Mouse (Mus musculus) embryonic facial prominence, embryonic 11.5 days (tissue): ENCODE measurements around the gene Nfib. TPM values are rescaled to one million over a fixed set of nuclear protein-coding genes. Genes with fewer than 3 reads are reported as not detected.

Source experiments
- ATAC-seq: fragments of 200-750 bp; cut with Nextera tagmentation; replicated peaks from 2 replicates; pipeline ENCODE4 v1.8.0; 2017; ENCODE audit warnings: low read depth; ENCODE audit not compliant: insufficient number of reproducible peaks, low FRiP score, low TSS enrichment
- DNase-seq: peaks from one replicate; pipeline ENCODE4 v3.0.0-alpha.2; 2015; ENCODE audit warnings: low spot score
- H3K27ac ChIP-seq: fragments of 300-500 bp; sonication (generic); replicated peaks from 2 replicates; pipeline ENCODE4 v1.5.1; 2014; ENCODE audit warnings: mild to moderate bottlenecking, low read depth, low read length, control low read depth
- H3K27me3 ChIP-seq: fragments of 300-500 bp; sonication (generic); 2 replicates; pipeline ENCODE4 v1.6.1; 2014; ENCODE audit warnings: mild to moderate bottlenecking, low read length, moderate library complexity, mixed read lengths; ENCODE audit not compliant: control insufficient read depth, insufficient read depth
- H3K36me3 ChIP-seq: fragments of 300-500 bp; sonication (generic); replicated peaks from 2 replicates; pipeline ENCODE4 v1.6.1; 2014; ENCODE audit warnings: low read depth, mild to moderate bottlenecking, low read length, moderate library complexity, mixed read lengths; ENCODE audit not compliant: control insufficient read depth, insufficient read depth
- H3K4me1 ChIP-seq: fragments of 300-500 bp; sonication (generic); 2 replicates; pipeline ENCODE4 v1.6.1; 2014; ENCODE audit warnings: low read length, mixed read lengths; ENCODE audit not compliant: control insufficient read depth, insufficient read depth
- H3K4me2 ChIP-seq: fragments of 300-500 bp; sonication (generic); 2 replicates; pipeline ENCODE4 v1.6.1; 2014; ENCODE audit warnings: low read depth, mild to moderate bottlenecking, control low read depth, low read length, moderate library complexity
- H3K4me3 ChIP-seq: fragments of 300-500 bp; sonication (generic); 2 replicates; pipeline ENCODE4 v1.5.1; 2014; ENCODE audit warnings: low read depth, low read length, control low read depth
- H3K9ac ChIP-seq: fragments of 300-500 bp; sonication (generic); replicated peaks from 2 replicates; pipeline ENCODE4 v1.6.1; 2014; ENCODE audit warnings: mild to moderate bottlenecking, control low read depth, low read length
- H3K9me3 ChIP-seq: fragments of 300-500 bp; sonication (generic); replicated peaks from 2 replicates; pipeline ENCODE4 v1.6.1; 2016; ENCODE audit warnings: mild to moderate bottlenecking, low read length, inconsistent platforms, mixed read lengths; ENCODE audit not compliant: control insufficient read depth
- WGBS: fragments of 180-500 bp; shearing (Covaris S2); extraction: QIAGEN DNeasy Blood & Tissue Kit; methylation state at CpG from one replicate; pipeline ENCODE4 v1.1.7; 2014; 5-methylcytosine and 5-hydroxymethylcytosine counted together
- polyA plus RNA-seq: library from polyadenylated mRNA; unstranded; fragments of >200 nt; fragmentation: Nextera tagmentation; extraction: Ambion mirVana; gene quantifications from 2 replicates; pipeline ENCODE4 v1.2.1, GENCODE M21; 2014

Nfib gene
- polyA plus RNA-seq, 1 experiment from 2014 or later = 30.9 TPM

DNA sequence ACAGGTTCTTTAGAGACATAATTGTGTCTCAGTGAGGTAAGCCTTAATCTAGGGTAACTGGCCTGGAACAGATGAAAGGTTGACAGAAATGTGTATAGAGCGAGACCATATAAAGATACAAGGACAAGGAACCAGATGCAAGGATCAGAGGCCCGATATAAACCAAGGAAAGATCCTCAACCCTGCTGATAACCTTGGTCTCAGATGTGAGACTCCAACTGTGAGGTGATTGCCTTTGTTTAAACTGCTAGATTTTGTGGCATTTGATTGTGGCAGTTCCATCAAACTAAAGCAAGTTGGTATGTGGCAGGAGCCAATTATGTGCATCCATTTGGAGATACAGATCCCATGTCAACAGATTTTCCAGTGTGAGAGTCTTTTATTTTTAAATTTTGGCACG lies 161.6 kb downstream of the Nfib start:
- 72% methylated on average over 3 of the region's 3 CpGs for WGBS
- DNase-seq = no peak
- H3K36me3 ChIP-seq = no peaks in the 10 kb centered on the region
- H3K27me3 ChIP-seq = no peaks in the 10 kb centered on the region
- no peak overlapping the region for H3K4me2 ChIP-seq
- H3K9me3 ChIP-seq = no peaks in the 10 kb centered on the region
- no peak overlapping the region for H3K4me3 ChIP-seq
- no peak overlapping the region for H3K27ac ChIP-seq
- ATAC-seq = no peak
- H3K4me1 ChIP-seq = no peaks in the 10 kb centered on the region
- no peak overlapping the region for H3K9ac ChIP-seq

DNA sequence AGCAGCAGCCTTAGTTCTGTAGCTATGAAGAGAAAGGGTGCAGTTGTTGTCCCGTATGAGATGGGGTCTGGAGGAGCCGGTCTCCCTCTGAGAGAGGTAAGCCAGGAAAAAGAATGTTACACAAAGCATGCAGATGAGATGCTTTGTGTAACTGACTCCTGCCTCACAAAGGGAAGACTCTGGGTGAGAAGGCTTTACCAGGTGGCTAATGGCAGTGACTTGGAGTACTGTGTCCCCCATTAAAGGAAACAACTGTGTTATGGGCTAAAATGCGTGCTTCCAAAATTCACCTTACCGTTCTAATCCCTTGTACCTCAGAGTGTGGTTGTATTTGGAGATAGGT lies 162.2 kb downstream of the Nfib start:
- WGBS = 43% methylated on average over 4 of the region's 4 CpGs
- no peak overlapping the region for H3K4me2 ChIP-seq
- H3K27ac ChIP-seq = no peak overlapping the region
- no peaks in the 10 kb centered on the region for H3K4me1 ChIP-seq
- H3K27me3 ChIP-seq = no peaks in the 10 kb centered on the region
- no peaks in the 10 kb centered on the region for H3K9me3 ChIP-seq
- no peak for ATAC-seq
- H3K9ac ChIP-seq = no peak overlapping the region
- no peaks in the 10 kb centered on the region for H3K36me3 ChIP-seq
- no peak overlapping the region for H3K4me3 ChIP-seq
- no peak for DNase-seq

DNA sequence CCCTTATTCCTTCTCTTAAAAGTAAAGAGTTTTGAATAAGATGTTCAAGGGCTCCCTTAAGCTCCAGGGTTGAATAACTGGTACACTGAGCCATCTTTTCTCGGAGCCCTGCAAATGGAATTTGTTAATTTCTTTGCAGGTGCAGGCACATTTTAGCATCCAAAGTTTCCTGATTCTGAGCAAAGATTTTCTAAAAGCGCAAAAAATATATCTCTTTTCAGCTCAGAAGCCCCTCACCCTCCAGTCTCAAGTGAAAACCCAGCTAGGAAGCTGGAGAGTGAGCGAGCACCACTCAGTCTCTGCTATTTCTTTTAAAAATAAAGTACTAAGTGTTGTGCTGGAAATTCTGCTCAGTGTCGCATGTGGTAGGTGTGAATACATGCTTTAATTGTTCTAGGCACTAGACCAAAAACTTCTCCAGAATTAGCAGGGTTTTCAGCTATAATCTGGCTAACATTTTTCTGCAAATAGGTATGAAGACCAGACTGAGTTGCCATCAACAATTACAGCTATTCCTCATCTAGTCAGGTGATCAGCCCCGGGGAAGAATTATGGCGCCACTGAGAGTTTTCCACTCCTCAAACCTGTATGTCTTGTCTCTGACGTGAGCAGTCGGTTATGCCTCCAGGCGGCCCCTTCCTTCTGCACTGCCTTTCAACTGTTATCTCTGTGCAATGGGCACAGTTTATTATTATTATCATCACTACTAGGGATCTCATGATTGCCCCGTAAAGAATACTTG lies 162.7 kb downstream of the Nfib start:
- 53% methylated on average over 10 of the region's 10 CpGs for WGBS
- Histone ChIP-seq H3K4me1 (no peaks in the 10 kb centered on the region), H3K4me2 (no peak overlapping the region), H3K27me3 (no peaks in the 10 kb centered on the region), H3K9ac (no peak overlapping the region), H3K36me3 (no peaks in the 10 kb centered on the region), H3K4me3 (no peak overlapping the region), H3K27ac (no peak overlapping the region), H3K9me3 (no peaks in the 10 kb centered on the region)
- no peak for ATAC-seq
- no peak for DNase-seq

DNA sequence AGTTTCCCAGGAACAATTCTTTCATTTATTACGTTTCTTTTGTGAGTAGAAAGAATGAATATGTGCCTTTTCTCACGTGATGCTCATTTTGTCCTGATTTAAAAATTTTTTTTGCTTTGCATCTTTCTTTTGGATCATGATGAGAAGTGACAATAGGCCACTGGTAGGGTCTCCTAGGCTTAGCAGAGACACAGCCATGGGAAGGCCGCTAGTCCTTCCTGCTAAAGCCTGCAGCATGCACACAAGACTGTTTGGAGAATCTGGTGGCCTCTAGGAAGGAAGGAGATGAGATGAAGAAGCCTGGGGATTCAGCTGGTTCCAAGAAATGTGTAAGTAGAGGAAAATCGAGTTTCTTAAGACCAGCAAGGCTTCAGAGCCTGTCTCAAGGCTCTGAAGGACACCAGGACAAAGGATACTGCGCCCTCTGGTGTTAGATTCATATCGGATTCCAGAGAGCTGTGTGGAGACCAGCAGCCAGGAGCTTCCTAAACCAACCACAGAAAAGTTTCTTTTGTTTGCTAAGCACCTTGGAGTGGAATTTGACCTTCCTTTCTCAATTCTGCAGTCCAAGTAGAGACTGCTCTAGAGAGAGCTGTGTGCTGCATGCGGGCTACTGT lies 163.5 kb downstream of the Nfib start:
- H3K9me3 ChIP-seq = no peaks in the 10 kb centered on the region
- H3K36me3 ChIP-seq = no peaks in the 10 kb centered on the region
- 32% methylated on average over 7 of the region's 7 CpGs for WGBS
- no peak overlapping the region for H3K4me2 ChIP-seq
- ATAC-seq (peak; percentile 72; the same call in 1 of the 2 replicates), DNase-seq (peak; percentile 95)
- H3K4me1 ChIP-seq = peaks cover 4% of the 10 kb centered on the region; the same call in 1 of the 2 replicates
- no peak overlapping the region for H3K27ac ChIP-seq
- H3K4me3 ChIP-seq = no peak overlapping the region
- 0 out of 2 replicates have a peak, but pooled peaks cover 2% of the 10 kb centered on the region for H3K27me3 ChIP-seq
- H3K9ac ChIP-seq = no peak overlapping the region

DNA sequence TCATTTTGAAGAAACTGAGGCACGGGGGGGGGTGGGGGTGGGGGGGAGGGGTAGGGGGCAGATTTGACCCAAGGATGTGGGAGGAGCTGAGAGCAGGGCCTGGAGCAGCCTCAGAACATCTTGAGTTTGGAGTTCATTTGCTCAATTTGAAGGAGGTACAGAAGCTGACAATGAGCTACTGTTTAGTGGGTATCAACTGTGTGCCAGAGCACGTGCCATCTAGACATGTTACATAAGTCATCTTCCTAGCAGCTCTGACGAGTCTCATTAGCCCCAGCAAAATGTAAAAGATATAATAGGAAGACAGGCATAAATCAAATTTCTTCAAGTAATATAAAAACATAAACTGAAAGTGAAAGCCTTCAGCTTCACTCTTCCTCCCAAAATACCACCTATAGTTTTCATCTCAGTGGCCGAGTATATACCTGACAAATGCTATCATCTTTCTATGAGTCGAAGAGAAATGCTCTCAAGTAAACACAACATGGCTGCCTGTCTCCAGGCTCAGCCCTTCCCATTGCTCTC lies 165.0 kb downstream of the Nfib start:
- H3K4me2 ChIP-seq = no peak overlapping the region
- H3K4me1 ChIP-seq = peaks cover 9% of the 10 kb centered on the region
- H3K36me3 ChIP-seq = no peaks in the 10 kb centered on the region
- no peak overlapping the region for H3K27ac ChIP-seq
- H3K27me3 ChIP-seq = peaks cover 9% of the 10 kb centered on the region; the same call in 1 of the 2 replicates
- H3K9me3 ChIP-seq = no peaks in the 10 kb centered on the region
- ATAC-seq = no peak
- no peak for DNase-seq
- WGBS = 57% methylated on average over 5 of the region's 5 CpGs
- no peak overlapping the region for H3K4me3 ChIP-seq
- H3K9ac ChIP-seq = no peak overlapping the region

DNA sequence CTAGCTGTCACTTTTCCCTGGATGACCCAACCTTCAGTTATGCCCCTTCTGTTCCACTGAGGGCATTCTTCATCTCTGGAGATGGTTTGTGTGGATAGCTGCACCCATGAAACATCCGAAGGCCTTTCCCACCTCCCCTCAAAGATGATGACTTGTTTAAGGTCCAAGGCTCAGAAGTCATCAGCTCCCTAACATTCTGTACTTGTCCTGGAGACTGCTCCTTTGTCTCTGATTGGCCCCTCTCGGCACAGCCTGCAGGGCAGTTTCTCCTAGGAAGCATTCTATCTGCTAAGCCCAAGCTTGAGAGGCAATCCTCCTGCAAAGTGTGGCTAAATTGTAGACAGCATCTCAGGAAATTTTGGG lies 165.5 kb downstream of the Nfib start:
- Histone ChIP-seq H3K4me2 (no peak overlapping the region), H3K4me1 (peaks cover 9% of the 10 kb centered on the region), H3K27ac (no peak overlapping the region), H3K9ac (no peak overlapping the region), H3K4me3 (no peak overlapping the region), H3K9me3 (no peaks in the 10 kb centered on the region), H3K36me3 (no peaks in the 10 kb centered on the region), H3K27me3 (peaks cover 9% of the 10 kb centered on the region; the same call in 1 of the 2 replicates)
- 15% methylated on average over 2 of the region's 2 CpGs for WGBS
- ATAC-seq (no peak), DNase-seq (no peak)

DNA sequence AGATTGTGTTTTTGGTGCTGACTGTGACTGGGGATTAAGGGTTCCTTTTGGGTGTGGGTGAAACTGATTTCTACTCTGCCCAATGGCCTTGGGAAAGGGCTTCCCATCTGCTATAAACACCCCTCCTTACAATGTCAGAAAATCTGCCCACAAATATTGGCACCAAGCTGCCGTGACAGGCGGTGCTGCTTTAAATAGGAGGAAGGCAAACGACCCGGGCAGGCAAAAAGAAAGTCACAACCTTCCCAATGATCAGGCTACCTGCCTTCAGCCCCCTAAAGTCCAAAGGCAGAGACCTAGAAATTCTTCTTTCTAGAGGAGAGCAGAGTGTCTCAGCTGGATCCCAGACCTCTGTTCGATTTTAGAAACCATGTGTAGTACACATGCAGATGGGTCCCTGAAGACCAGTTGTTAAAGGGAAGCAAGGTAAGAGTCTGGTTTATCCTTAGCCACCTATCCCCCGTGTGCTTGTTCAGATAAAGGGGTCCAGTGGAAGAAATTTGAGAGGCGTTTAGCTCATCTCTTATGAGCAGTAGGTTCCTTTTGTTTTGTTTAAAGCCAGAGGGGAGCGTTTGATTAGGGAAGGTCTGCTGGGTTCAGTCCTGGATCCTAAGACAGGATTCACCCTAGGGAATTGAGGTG lies 166.0 kb downstream of the Nfib start:
- H3K4me2 ChIP-seq = no peak overlapping the region
- H3K27ac ChIP-seq = no peak overlapping the region
- peaks cover 9% of the 10 kb centered on the region for H3K4me1 ChIP-seq
- H3K9ac ChIP-seq = no peak overlapping the region
- H3K4me3 ChIP-seq = no peak overlapping the region
- H3K36me3 ChIP-seq = no peaks in the 10 kb centered on the region
- 15% methylated on average over 8 of the region's 8 CpGs for WGBS
- DNase-seq = no peak
- peaks cover 9% of the 10 kb centered on the region; the same call in 1 of the 2 replicates for H3K27me3 ChIP-seq
- H3K9me3 ChIP-seq = no peaks in the 10 kb centered on the region
- ATAC-seq = no peak

DNA sequence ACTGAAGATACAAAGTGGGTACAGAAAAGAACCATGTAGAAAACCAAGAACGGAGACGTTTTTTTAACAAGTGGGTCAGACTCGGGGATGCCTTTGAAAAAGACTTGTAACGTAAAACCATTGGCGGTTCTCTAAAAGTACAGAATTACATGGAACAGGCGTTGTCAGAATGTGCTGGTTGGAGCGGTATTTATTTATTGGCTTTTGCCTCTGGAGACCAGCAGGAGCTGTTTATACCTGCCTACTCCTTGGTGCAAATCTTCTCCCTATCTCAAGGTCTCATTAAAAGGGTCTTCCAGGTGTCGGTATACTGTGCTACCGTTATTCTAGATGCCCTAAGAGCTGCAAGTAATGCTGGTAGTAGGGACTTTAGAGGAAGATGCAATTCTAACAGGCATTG lies 166.7 kb downstream of the Nfib start:
- ATAC-seq (no peak), DNase-seq (peak; percentile 36)
- WGBS = under 1% methylated on average over 9 of the region's 9 CpGs
- peaks cover 9% of the 10 kb centered on the region; the same call in 1 of the 2 replicates for H3K27me3 ChIP-seq
- H3K9me3 ChIP-seq = no peaks in the 10 kb centered on the region
- H3K9ac ChIP-seq = peak overlapping the region; percentile 53
- peaks cover 9% of the 10 kb centered on the region for H3K4me1 ChIP-seq
- no peak overlapping the region for H3K27ac ChIP-seq
- H3K36me3 ChIP-seq = no peaks in the 10 kb centered on the region
- H3K4me3 ChIP-seq = no peak overlapping the region
- H3K4me2 ChIP-seq = peak overlapping the region; percentile 77
